Mouse (Mus musculus) limb, embryonic 12.5 days (tissue): ENCODE results near the gene Prepl. TPM values are rescaled to one million over a fixed set of nuclear protein-coding genes. Genes with fewer than 3 reads are reported as not detected.

Source experiments
- ATAC-seq: fragments of 200-750 bp; cut with Nextera tagmentation; 2 replicates; pipeline ENCODE4 v1.8.0; 2017; ENCODE audit warnings: low read depth, moderate TSS enrichment; ENCODE audit not compliant: insufficient number of reproducible peaks, insufficient read depth, low FRiP score, low TSS enrichment
- H3K27ac ChIP-seq: fragments of 300-500 bp; sonication (generic); 2 replicates; pipeline ENCODE4 v1.5.1; 2016; ENCODE audit warnings: mild to moderate bottlenecking, moderate library complexity
- H3K27me3 ChIP-seq: fragments of 300-500 bp; sonication (generic); 2 replicates; pipeline ENCODE4 v1.6.1; 2016; ENCODE audit warnings: mild to moderate bottlenecking, moderate library complexity
- H3K36me3 ChIP-seq: fragments of 300-500 bp; sonication (generic); 2 replicates; pipeline ENCODE4 v1.6.1; 2016; ENCODE audit warnings: mild to moderate bottlenecking, moderate library complexity
- H3K4me1 ChIP-seq: fragments of 300-500 bp; sonication (generic); replicated peaks from 2 replicates; pipeline ENCODE4 v1.6.1; 2016
- H3K4me2 ChIP-seq: fragments of 300-500 bp; sonication (generic); 2 replicates; pipeline ENCODE4 v1.6.1; 2016; ENCODE audit warnings: mild to moderate bottlenecking, moderate library complexity
- H3K4me3 ChIP-seq: fragments of 300-500 bp; sonication (generic); replicated peaks from 2 replicates; pipeline ENCODE4 v1.5.1; 2016; ENCODE audit warnings: mild to moderate bottlenecking
- H3K9ac ChIP-seq: fragments of 300-500 bp; sonication (generic); replicated peaks from 2 replicates; pipeline ENCODE4 v1.6.1; 2016; ENCODE audit warnings: mild to moderate bottlenecking, moderate library complexity
- H3K9me3 ChIP-seq: fragments of 300-500 bp; sonication (generic); 2 replicates; pipeline ENCODE4 v1.6.1; 2016; ENCODE audit warnings: mild to moderate bottlenecking, moderate library complexity
- WGBS: fragments of 180-500 bp; shearing (Covaris S2); methylation state at CpG from one replicate; pipeline ENCODE4 v1.1.7; 2016; 5-methylcytosine and 5-hydroxymethylcytosine counted together
- polyA plus RNA-seq: library from polyadenylated mRNA; unstranded; fragments of >200 nt; fragmentation: Nextera tagmentation; extraction: Ambion mirVana; gene quantifications from 2 replicates; pipeline ENCODE4 v1.2.1, GENCODE M21; 2016

The Prepl gene
- polyA plus RNA-seq, 1 experiment from 2014 or later: 28.7 TPM

GRCm38 (mm10) chr17:85089621-85090020 is 420 bp downstream of the Prepl start:
- WGBS: under 1% methylated on average over 16 of the region's 16 CpGs
- Histone ChIP-seq H3K4me1 (peaks cover 15% of the 10 kb centered on the region), H3K9ac (peak overlapping the region; percentile 64), H3K27ac (peak overlapping the region; percentile 85), H3K4me3 (peak overlapping the region; percentile 85), H3K9me3 (no peaks in the 10 kb centered on the region), H3K27me3 (no peaks in the 10 kb centered on the region), H3K36me3 (no peaks in the 10 kb centered on the region), H3K4me2 (peak overlapping the region; percentile 66)
- ATAC-seq: no peak

DNA sequence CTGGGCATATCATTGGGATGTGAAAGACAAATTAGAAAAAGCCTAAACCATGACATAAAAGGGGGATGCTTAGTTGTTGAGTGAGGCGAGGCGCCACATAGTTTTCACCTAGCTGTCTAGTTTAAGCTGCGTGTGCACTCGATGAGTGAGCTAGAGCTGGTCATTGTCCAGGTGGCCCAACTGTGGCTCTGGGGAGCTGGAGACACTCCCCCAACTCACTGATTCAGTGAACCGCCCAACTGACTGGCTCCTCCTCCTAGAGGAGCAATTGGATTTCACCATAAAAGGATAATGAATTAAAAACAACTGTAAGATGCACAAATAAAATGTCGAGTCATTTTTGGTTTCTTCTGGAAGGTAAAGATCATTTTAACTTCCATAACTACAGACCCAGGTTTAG is 1.0 kb downstream of the Prepl start:
- Histone ChIP-seq H3K4me2 (peak overlapping the region; percentile 66), H3K4me3 (peak overlapping the region; percentile 85), H3K27ac (no peak overlapping the region), H3K4me1 (peaks cover 15% of the 10 kb centered on the region), H3K9ac (no peak overlapping the region), H3K27me3 (no peaks in the 10 kb centered on the region), H3K36me3 (no peaks in the 10 kb centered on the region), H3K9me3 (no peaks in the 10 kb centered on the region)
- 51% methylated on average over 6 of the region's 6 CpGs for WGBS
- no peak for ATAC-seq

GRCm38 (mm10) chr17:85088401-85088800 is 1.6 kb downstream of the Prepl start:
- no peak for ATAC-seq
- H3K9ac ChIP-seq: no peak overlapping the region
- H3K27ac ChIP-seq: no peak overlapping the region
- 89% methylated on average over 11 of the region's 11 CpGs for WGBS
- H3K36me3 ChIP-seq: no peaks in the 10 kb centered on the region
- H3K4me2 ChIP-seq: no peak overlapping the region
- H3K4me3 ChIP-seq: no peak overlapping the region
- H3K4me1 ChIP-seq: peaks cover 15% of the 10 kb centered on the region
- no peaks in the 10 kb centered on the region for H3K9me3 ChIP-seq
- H3K27me3 ChIP-seq: no peaks in the 10 kb centered on the region

DNA sequence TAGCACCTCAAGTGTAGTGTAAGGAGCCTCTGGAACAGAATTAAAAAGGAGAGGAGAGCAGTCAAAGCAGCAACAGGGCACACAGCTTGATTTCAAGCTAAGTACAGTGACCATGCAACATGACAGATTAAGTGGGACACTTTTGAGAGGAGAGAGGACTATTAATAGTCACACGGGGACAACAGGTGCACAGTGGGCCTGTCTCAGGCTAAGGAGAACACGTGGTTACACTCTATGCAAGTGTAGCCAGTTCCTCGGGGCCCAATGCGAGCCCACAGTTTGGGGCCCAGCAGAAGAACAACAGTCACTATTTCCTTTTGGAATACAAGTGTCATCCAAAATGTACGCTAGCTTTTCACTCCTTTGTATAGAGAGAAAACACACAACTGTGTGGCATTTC is 2.5 kb downstream of the Prepl start:
- H3K27me3 ChIP-seq: no peaks in the 10 kb centered on the region
- no peak overlapping the region for H3K4me2 ChIP-seq
- H3K36me3 ChIP-seq: peaks cover 3% of the 10 kb centered on the region; the same call in 1 of the 2 replicates
- H3K4me1 ChIP-seq: peaks cover 15% of the 10 kb centered on the region
- no peaks in the 10 kb centered on the region for H3K9me3 ChIP-seq
- no peak overlapping the region for H3K27ac ChIP-seq
- WGBS: 87% methylated on average over 5 of the region's 5 CpGs
- no peak for ATAC-seq
- H3K9ac ChIP-seq: no peak overlapping the region
- no peak overlapping the region for H3K4me3 ChIP-seq

- Histone ChIP-seq H3K36me3 (peaks cover 3% of the 10 kb centered on the region; the same call in 1 of the 2 replicates), H3K4me3 (no peak overlapping the region), H3K27ac (no peak overlapping the region), H3K9ac (no peak overlapping the region), H3K4me1 (peaks cover 12% of the 10 kb centered on the region), H3K9me3 (no peaks in the 10 kb centered on the region), H3K4me2 (no peak overlapping the region), H3K27me3 (no peaks in the 10 kb centered on the region)
- WGBS: 89% methylated on average over 1 of the region's 1 CpGs
- no peak for ATAC-seq
Observed at GRCm38 (mm10) chr17:85086501-85086900, 3.5 kb downstream of the Prepl start.

DNA sequence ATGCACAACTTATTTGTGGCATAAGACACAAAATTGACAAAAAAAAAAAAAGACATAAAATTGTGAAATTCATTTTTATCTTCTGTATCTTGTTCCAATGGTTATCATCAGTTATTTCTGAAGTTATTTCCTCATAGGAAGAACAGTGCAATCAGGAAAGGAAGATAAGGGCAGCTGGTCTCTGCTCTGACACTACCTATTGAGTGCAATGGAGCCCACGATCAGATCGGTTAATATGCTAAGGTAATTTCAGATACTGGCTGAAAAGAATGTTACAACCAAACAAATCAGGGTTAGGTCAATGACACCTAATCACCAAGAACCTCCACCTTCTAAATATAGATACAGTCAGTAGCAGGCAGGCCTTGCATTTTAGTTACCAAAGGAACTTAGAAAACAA is 4.7 kb downstream of the Prepl start:
- Histone ChIP-seq H3K36me3 (peaks cover 11% of the 10 kb centered on the region), H3K9me3 (no peaks in the 10 kb centered on the region), H3K4me1 (peaks cover 8% of the 10 kb centered on the region), H3K27ac (no peak overlapping the region), H3K9ac (no peak overlapping the region), H3K4me2 (no peak overlapping the region), H3K27me3 (no peaks in the 10 kb centered on the region), H3K4me3 (no peak overlapping the region)
- WGBS: 85% methylated on average over 2 of the region's 2 CpGs
- ATAC-seq: no peak

GRCm38 (mm10) chr17:85080781-85081180 is 9.3 kb downstream of the Prepl start:
- no peaks in the 10 kb centered on the region for H3K9me3 ChIP-seq
- H3K36me3 ChIP-seq: peaks cover 49% of the 10 kb centered on the region
- H3K4me2 ChIP-seq: no peak overlapping the region
- 94% methylated on average over 11 of the region's 11 CpGs for WGBS
- H3K27me3 ChIP-seq: no peaks in the 10 kb centered on the region
- no peak overlapping the region for H3K4me3 ChIP-seq
- no peak for ATAC-seq
- no peak overlapping the region for H3K9ac ChIP-seq
- H3K27ac ChIP-seq: no peak overlapping the region
- H3K4me1 ChIP-seq: no peaks in the 10 kb centered on the region

GRCm38 (mm10) chr17:85079276-85079675 is 10.8 kb downstream of the Prepl start:
- no peak overlapping the region for H3K4me3 ChIP-seq
- no peak for ATAC-seq
- no peaks in the 10 kb centered on the region for H3K9me3 ChIP-seq
- H3K27ac ChIP-seq: no peak overlapping the region
- H3K27me3 ChIP-seq: no peaks in the 10 kb centered on the region
- peaks cover 56% of the 10 kb centered on the region for H3K36me3 ChIP-seq
- H3K9ac ChIP-seq: no peak overlapping the region
- no peaks in the 10 kb centered on the region for H3K4me1 ChIP-seq
- no peak overlapping the region for H3K4me2 ChIP-seq
- WGBS: 96% methylated on average over 3 of the region's 3 CpGs

DNA sequence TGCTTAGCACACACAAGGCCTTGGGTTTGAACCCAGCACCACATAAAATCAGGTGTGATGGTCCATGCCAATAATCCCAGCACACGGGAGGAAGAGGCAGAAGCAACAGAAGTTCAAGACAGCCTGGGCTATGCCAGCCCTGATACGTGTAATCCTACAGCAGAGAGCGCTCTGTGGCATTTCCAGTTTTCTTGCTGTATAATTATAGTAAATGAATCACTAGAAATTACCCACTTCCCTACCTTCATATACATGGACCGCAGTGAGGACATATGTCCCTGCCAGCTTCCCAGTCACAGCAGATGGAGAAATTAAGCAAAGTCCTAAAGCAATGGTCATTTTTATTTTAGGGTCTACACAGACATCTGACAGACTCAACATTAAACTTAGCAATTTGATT is 16.0 kb downstream of the Prepl start:
- H3K4me1 ChIP-seq: peaks cover 5% of the 10 kb centered on the region
- peaks cover 73% of the 10 kb centered on the region for H3K36me3 ChIP-seq
- no peaks in the 10 kb centered on the region for H3K9me3 ChIP-seq
- no peak overlapping the region for H3K27ac ChIP-seq
- 98% methylated on average over 4 of the region's 4 CpGs for WGBS
- no peak overlapping the region for H3K4me3 ChIP-seq
- no peak overlapping the region for H3K4me2 ChIP-seq
- no peak for ATAC-seq
- H3K27me3 ChIP-seq: no peaks in the 10 kb centered on the region
- no peak overlapping the region for H3K9ac ChIP-seq

- Histone ChIP-seq H3K27me3 (no peaks in the 10 kb centered on the region), H3K9me3 (no peaks in the 10 kb centered on the region), H3K9ac (no peak overlapping the region), H3K36me3 (peaks cover 73% of the 10 kb centered on the region), H3K4me2 (no peak overlapping the region), H3K4me3 (no peak overlapping the region), H3K27ac (no peak overlapping the region), H3K4me1 (peaks cover 5% of the 10 kb centered on the region)
- WGBS: 78% methylated on average over 7 of the region's 7 CpGs
- no peak for ATAC-seq
Observed at GRCm38 (mm10) chr17:85073214-85073613, 16.8 kb downstream of the Prepl start.

DNA sequence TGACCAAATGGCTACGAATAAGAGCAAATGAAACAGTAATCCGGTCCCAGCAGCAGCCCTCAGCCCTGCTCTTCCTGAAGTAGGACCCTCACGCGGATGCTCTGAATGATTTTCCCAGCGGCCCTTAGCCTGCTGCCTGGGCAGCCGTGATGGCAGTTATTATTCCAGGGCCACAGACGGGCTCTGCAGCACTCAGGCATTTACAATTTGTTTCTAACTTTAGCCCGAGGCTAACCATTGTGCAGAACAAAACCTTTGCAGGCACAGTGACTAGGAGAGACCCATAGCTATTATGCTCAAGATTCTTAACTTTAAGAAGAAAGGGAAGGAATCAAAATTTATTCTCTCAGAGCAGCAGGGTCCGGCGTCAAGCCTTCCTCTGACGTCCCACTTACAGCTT is 17.7 kb downstream of the Prepl start:
- Histone ChIP-seq H3K27ac (no peak overlapping the region), H3K36me3 (peaks cover 71% of the 10 kb centered on the region), H3K9me3 (no peaks in the 10 kb centered on the region), H3K4me1 (peaks cover 5% of the 10 kb centered on the region), H3K4me3 (no peak overlapping the region), H3K4me2 (no peak overlapping the region), H3K9ac (no peak overlapping the region), H3K27me3 (no peaks in the 10 kb centered on the region)
- 67% methylated on average over 11 of the region's 11 CpGs for WGBS
- no peak for ATAC-seq

DNA sequence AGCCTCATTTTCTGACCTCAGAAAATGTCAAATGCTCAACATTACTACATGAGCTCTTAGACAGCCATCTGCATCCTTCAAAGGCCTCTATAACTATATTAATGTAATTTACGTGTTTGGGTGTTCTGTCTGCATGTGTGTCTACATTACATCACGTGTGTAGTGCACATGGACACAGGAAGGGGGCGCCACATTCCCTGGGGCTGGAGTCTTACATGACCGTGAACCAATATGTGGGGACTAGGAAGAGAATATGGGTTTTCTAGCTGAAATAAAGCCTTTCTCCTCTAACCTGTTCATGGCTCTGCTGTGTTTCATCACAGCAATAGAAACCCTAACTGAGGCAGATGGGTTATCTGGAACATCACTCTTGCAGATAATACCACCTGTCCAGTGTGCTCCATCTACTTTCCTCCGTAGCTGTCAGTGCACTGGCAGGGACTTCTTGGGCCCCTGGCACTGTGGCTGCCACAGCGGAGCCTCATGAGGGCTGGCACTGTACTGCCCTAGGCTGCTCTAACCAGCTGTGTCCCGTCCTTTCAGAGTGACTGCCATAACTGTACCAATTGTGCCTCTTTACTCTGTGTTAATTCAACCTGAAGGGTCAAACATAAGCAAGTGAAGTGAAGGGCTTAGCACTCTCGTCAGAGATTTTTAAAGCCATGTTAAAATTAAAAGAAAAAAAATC is 18.8 kb downstream of the Prepl start:
- peaks cover 5% of the 10 kb centered on the region for H3K4me1 ChIP-seq
- no peak overlapping the region for H3K27ac ChIP-seq
- no peak overlapping the region for H3K4me2 ChIP-seq
- no peak for ATAC-seq
- H3K27me3 ChIP-seq: no peaks in the 10 kb centered on the region
- H3K4me3 ChIP-seq: no peak overlapping the region
- WGBS: 86% methylated on average over 8 of the region's 8 CpGs
- no peak overlapping the region for H3K9ac ChIP-seq
- no peaks in the 10 kb centered on the region for H3K9me3 ChIP-seq
- peaks cover 70% of the 10 kb centered on the region for H3K36me3 ChIP-seq
